Mouse (Mus musculus) left cerebral cortex, postnatal 10 days (tissue): ENCODE data around the gene Mastl. TPM values are rescaled to one million over a fixed set of nuclear protein-coding genes. Genes with fewer than 3 reads are reported as not detected.

ENCODE experiments used
- DNase-seq, 2 experiments: peaks; one replicate each; pipeline ENCODE4 v3.0.0; 2021 to 2022; ENCODE audit warnings: low spot score in 2 of 2, mixed read lengths in 1 of 2; ENCODE audit errors: extremely low spot score in 1 of 2
- intact Hi-C: fragments of 180-260 bp; cut with DNase I; formaldehyde crosslinking; loops from one replicate; pipeline ENCODE4 v1.15.1; 2025
- total RNA-seq, 2 experiments: library from RNA; stranded (reverse); gene quantifications; 2 replicates each; pipeline ENCODE4 v1.2.3; 2021

Mastl gene
- total RNA-seq, 2 experiments from 2014 or later = 1.5 to 3.0 TPM

DNA sequence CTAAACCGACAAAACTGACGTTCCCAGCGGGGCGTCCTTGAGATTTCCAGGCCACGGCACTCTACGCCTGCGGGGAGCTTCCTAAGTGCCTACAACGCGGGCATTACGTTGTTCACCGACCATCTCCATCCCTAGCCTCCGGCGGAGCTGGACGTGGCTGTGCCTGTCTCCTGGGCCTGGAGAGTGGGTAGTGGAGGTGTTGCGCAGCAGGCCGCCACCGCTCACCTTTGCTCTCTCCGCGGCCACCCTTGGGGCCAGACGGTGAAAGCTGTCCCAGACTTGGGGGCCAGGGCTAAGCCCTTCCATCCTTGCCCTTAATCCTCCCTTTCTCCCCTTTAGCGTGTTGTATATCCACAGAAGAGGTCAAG lies 87.5 kb downstream of the Mastl start:
- DNase-seq = no peak
- intact Hi-C loops = no loop called here

DNA sequence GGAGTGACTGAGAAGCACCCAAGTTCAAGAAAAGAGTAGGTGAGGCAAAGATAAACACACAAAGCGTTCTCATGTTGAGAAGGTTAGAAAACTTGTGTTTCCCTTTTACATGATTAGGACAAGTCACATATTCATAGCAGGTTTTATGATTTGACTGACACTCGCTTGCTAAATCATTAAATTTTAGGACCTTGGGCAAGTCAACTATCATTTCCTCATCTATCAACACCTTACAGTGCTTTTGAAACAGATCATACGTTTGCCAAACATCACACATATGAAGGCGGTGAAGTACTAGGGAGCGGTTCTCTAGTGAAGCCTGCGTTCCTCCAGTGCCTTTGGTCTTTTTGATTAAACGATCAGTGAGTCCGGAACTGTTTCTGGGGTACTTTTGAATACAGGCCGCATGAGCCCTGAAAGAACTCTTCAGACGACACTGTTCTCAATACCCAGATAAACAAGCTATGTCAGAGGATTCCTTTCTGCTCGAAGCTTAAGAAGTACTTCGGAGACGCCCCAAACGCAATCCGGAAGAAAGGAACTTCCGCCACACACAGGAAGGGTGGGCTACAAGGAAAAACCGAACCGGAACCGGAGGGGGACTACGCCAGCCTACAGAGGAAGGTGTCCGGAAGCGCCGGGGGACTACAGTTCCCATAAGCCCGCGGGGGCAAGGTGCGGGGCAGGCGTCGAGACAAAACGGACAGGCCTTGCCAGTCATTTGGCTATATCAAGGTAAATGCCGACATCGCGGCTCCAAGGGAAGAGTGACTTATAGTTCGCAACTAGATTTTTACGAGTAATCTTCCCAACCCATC lies 88.1 kb downstream of the Mastl start, which contains the start of gene Acbd5:
Acbd5 (plus strand) TSS at position 616 of the 818 bp plus-strand sequence.
- DNase-seq = peak; percentile 93 to 97
- intact Hi-C loops = no loop called here

Other genes with a start within 250 kb of the Mastl start
- gene Abi1, start 115.8 kb downstream of the Mastl start, total RNA-seq = 100 to 1,000 TPM; 121 to 131 TPM
- gene Acbd5, start 87.9 kb downstream of the Mastl start, total RNA-seq = 10 to 100 TPM; 64.9 to 71.4 TPM
- 10 to 100 TPM; 86.2 to 92.3 TPM for gene Yme1l1, start 345 bp upstream of the Mastl start, total RNA-seq
- under 1 TPM in 1 of 2 experiments, not detected in 1; 0.30 TPM for gene 4931423N10Rik, start 51.5 kb upstream of the Mastl start, total RNA-seq
- 1 to 10 TPM; 4.1 to 4.3 TPM for gene Nxph2, start 165.2 kb upstream of the Mastl start, total RNA-seq